Mouse (Mus musculus) G1E (cell line): ENCODE measurements around the gene Hist1h2bh.

Source experiments
- CTCF ChIP-seq: IDR thresholded peaks from 2 replicates; pipeline ENCODE4 v1.5.1; 2012; ENCODE audit warnings: low read depth, low read length, inconsistent platforms, mixed read lengths
- GATA1 ChIP-seq: IDR thresholded peaks from 2 replicates; pipeline ENCODE4 v1.6.1; 2012; ENCODE audit warnings: borderline replicate concordance, low read length, inconsistent platforms, mixed read lengths
- GATA2 ChIP-seq: IDR thresholded peaks from 2 replicates; pipeline ENCODE4 v1.6.1; 2012; ENCODE audit warnings: low read depth, low read length, inconsistent platforms, borderline replicate concordance
- POLR2AphosphoS5 ChIP-seq: IDR thresholded peaks from 2 replicates; pipeline ENCODE4 v1.6.1; 2012; ENCODE audit warnings: low read depth, low read length, inconsistent platforms; ENCODE audit not compliant: insufficient replicate concordance
- TAL1 ChIP-seq: conservative IDR thresholded peaks from 2 replicates; pipeline ENCODE4 v1.6.1; 2012; ENCODE audit warnings: low read depth, low read length, inconsistent platforms, mixed read lengths

- no peak for TF ChIP-seq CTCF
- no peak for TF ChIP-seq GATA1
- no peak for TF ChIP-seq TAL1
- no peak for TF ChIP-seq POLR2AphosphoS5
- no peak for TF ChIP-seq GATA2
These were observed 21.3 kb upstream of the Hist1h2bh start for GRCm38 (mm10) chr13:23564482-23564881.
